ENCODE assay signal across 8 mouse cellular contexts in the genomic region with DNA sequence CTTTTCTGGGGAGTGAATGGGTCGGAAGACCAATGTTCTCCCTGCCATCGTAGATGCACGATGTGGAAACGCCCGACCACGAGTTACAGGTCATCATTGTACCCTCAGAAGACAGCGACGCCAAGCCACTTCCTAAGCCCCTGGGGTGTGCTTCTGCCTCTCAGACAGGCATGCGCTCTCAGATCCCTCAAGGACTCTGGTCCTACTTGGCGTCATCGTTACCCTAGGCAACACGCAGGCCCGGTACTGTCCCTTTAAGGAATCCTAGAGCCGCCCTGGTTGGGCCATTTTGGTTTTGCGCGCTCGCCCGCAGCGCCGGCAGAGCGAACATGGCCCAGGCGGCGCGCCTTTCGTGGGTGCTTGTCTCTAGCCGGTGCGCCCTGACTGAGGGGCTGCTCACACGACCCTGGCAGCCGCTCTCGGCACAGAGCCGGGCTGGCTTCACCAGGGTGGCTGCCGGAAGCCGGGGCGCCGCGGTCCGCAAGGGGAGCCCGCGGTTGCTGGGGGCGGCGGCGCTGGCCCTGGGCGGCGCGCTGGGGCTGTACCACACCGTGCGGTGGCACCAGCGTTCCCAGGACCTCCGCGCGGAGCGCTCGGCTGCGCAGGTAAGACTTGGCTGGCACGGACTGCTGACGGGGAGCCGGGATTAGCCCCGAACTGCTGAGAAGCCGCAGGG. TPM values are rescaled to one million over a fixed set of nuclear protein-coding genes. Genes with fewer than 3 reads are reported as not detected.
DNase-seq lines count a peak whose midpoint lies in the region; ATAC-seq and TF ChIP-seq lines count a peak whose summit lies in the region.

No protein-coding gene starts in this region.

- peak overlapping the region; percentile 98 for H3K27ac ChIP-seq in gastrocnemius, adult 2 months
- peak overlapping the region; percentile 90 for H3K27ac ChIP-seq in hindbrain, postnatal 0 days

- peaks cover 8% of the 10 kb centered on the region; the same call in 1 of the 2 replicates for H3K4me1 ChIP-seq in hindbrain, postnatal 0 days (ENCODE audit: insufficient read depth, low read length)

- peaks cover 8% of the 10 kb centered on the region; the same call in 1 of the 2 replicates for H3K36me3 ChIP-seq in hindbrain, postnatal 0 days (ENCODE audit: insufficient read depth, low read length)

- no peaks in the 10 kb centered on the region for H3K9me3 ChIP-seq in hindbrain, postnatal 0 days (ENCODE audit: low read length)

- peak overlapping the region; percentile 83 for H3K9ac ChIP-seq in hindbrain, postnatal 0 days (replicated peaks; ENCODE audit: low read length)

- H3K27me3 ChIP-seq in hindbrain, postnatal 0 days (ENCODE audit: insufficient read depth, low read length) = no peaks in the 10 kb centered on the region

- peak overlapping the region; percentile 91 for H3K4me2 ChIP-seq in hindbrain, postnatal 0 days (ENCODE audit: low read depth, low read length)

- TF ChIP-seq CTCF in gastrocnemius, adult 2 months (IDR thresholded peaks at IDR 0.05) = no peak
- TF ChIP-seq CTCF in hindbrain, postnatal 0 days (IDR thresholded peaks at IDR 0.05; ENCODE audit: low read depth) = no peak

- WGBS in hindbrain, postnatal 0 days = under 1% methylated on average over 58 of the region's 59 CpGs

- intact Hi-C loops in gastrocnemius, adult 2 months (cut with DNase I) = loop anchor here (5.0 kb wide), 1 partner anchor 89 kb away; no protein-coding TSS in a partner anchor

- peak; percentile 97 for DNase-seq in ZHBTc4 (ENCODE audit: low read depth, low spot score)
- DNase-seq in cerebellum, postnatal 4 days (ENCODE audit: low spot score in 2 of 2) = peak; percentile 70 to 81
- DNase-seq in gastrocnemius, adult 2 months = peak; percentile 93
- DNase-seq in hindbrain, postnatal 0 days (ENCODE audit: low spot score) = peak; percentile 96
- peak; percentile 92 to 94 for DNase-seq in left cerebral cortex, adult 18-20 months (ENCODE audit: low spot score in 2 of 2)
- DNase-seq in lung, postnatal 4 days = peak; percentile 92 to 94
- DNase-seq in retina, postnatal 1 day = peak; percentile 97
- peak; percentile 78 for DNase-seq in thymus, postnatal 4 days

- peak overlapping the region; percentile 98 for H3K4me3 ChIP-seq in gastrocnemius, adult 2 months
- H3K4me3 ChIP-seq in hindbrain, postnatal 0 days (ENCODE audit: low read length) = peak overlapping the region; percentile 93

- ATAC-seq in hindbrain, postnatal 0 days = peak; percentile 96

RNA-seq across cellular contexts. Expression of a gene that starts 0.4 kb away (rescaled TPM):
- total RNA-seq in gastrocnemius, adult 2 months (2021) = 10 to 100 TPM; 34.7 to 51.1 TPM
- total RNA-seq in hindbrain, postnatal 0 days (2014; rRNA removed) = 41.3 and 45.5 TPM in 2 replicates
- 55.6 and 57.0 TPM in 2 replicates for polyA plus RNA-seq in hindbrain, postnatal 0 days (2015; fragmentation: Nextera tagmentation; extraction: Ambion mirVana)
- 10 to 100 TPM; 49.5 to 51.2 TPM for total RNA-seq in left cerebral cortex, adult 18-20 months (2021)

RNA-seq across cellular contexts. Expression of a gene that starts 8.0 kb away (rescaled TPM):
- 1 to 10 TPM; 2.6 to 3.4 TPM for total RNA-seq in gastrocnemius, adult 2 months (2021)
- 0.31 and 0.58 TPM in 2 replicates for total RNA-seq in hindbrain, postnatal 0 days (2014; rRNA removed)
- polyA plus RNA-seq in hindbrain, postnatal 0 days (2015; fragmentation: Nextera tagmentation; extraction: Ambion mirVana) = 0.80 and 0.93 TPM in 2 replicates
- under 1 TPM; 0.77 to 0.84 TPM for total RNA-seq in left cerebral cortex, adult 18-20 months (2021)

RNA-seq across cellular contexts. Expression of a gene that starts 14.3 kb away (rescaled TPM):
- 10 to 100 TPM; 34.3 to 43.2 TPM for total RNA-seq in gastrocnemius, adult 2 months (2021)
- 458 and 481 TPM in 2 replicates for total RNA-seq in hindbrain, postnatal 0 days (2014; rRNA removed)
- polyA plus RNA-seq in hindbrain, postnatal 0 days (2015; fragmentation: Nextera tagmentation; extraction: Ambion mirVana) = 220 and 233 TPM in 2 replicates
- total RNA-seq in left cerebral cortex, adult 18-20 months (2021) = 100 to 1,000 TPM; 283 to 350 TPM

RNA-seq across cellular contexts. Expression of a gene that starts 42.9 kb away (rescaled TPM):
- total RNA-seq in gastrocnemius, adult 2 months (2021) = 1 to 10 TPM; 3.7 to 8.2 TPM
- 190 and 211 TPM in 2 replicates for total RNA-seq in hindbrain, postnatal 0 days (2014; rRNA removed)
- 87.6 and 96.9 TPM in 2 replicates for polyA plus RNA-seq in hindbrain, postnatal 0 days (2015; fragmentation: Nextera tagmentation; extraction: Ambion mirVana)
- total RNA-seq in left cerebral cortex, adult 18-20 months (2021) = 1,000 to 10,000 TPM; 1,236 to 1,244 TPM

RNA-seq across cellular contexts. Expression of a gene that starts 44.0 kb away (rescaled TPM):
- 10 to 100 TPM; 26.4 to 26.6 TPM for total RNA-seq in gastrocnemius, adult 2 months (2021)
- total RNA-seq in hindbrain, postnatal 0 days (2014; rRNA removed) = 87.6 and 103 TPM in 2 replicates
- 33.3 and 40.3 TPM in 2 replicates for polyA plus RNA-seq in hindbrain, postnatal 0 days (2015; fragmentation: Nextera tagmentation; extraction: Ambion mirVana)
- total RNA-seq in left cerebral cortex, adult 18-20 months (2021) = 10 to 100 TPM; 66.4 to 78.3 TPM

Comparison
In these comparisons a context has a peak if more than half of its experiments do, and no peak if none do; other contexts are left out.
1. Peak in every context shown above with its lines: DNase-seq, ATAC-seq, H3K4me3 ChIP-seq and H3K27ac ChIP-seq.
2. RNA of a gene that starts 14.3 kb away (total RNA-seq): 458 to 481 TPM in hindbrain, postnatal 0 days and 283 to 350 TPM in left cerebral cortex, adult 18-20 months; 34.3 to 43.2 TPM in gastrocnemius, adult 2 months; every median in the first group is over 4 times any median in the second.